Mouse (Mus musculus): ENCODE data around the gene Bcl10.
A peak's percentile ranks its signal among the peaks of the same experiment; 100 is the strongest.
"Not testable (repeated sequence)": the region's sequence is repeated elsewhere in the genome, so short reads cannot be mapped to it uniquely, and the experiment has no call there.

Bcl10 gene

GRCm38 (mm10) chr3:145913263-145913662, 9.3 kb upstream of the Bcl10 start:
- no peak for DNase-seq (ENCODE audit: low spot score in 2 of 2)

- DNase-seq (ENCODE audit: low spot score in 2 of 2), result not testable (repeated sequence)
Measured at GRCm38 (mm10) chr3:145913942-145914341, 8.7 kb upstream of the Bcl10 start.

- DNase-seq (ENCODE audit: low spot score in 2 of 2), result no peak
Measured at GRCm38 (mm10) chr3:145916374-145916773, 6.2 kb upstream of the Bcl10 start.

- DNase-seq (ENCODE audit: low spot score in 2 of 2), result no peak
Measured at GRCm38 (mm10) chr3:145916826-145917225, 5.8 kb upstream of the Bcl10 start.

GRCm38 (mm10) chr3:145922971-145923370, 367 bp downstream of the Bcl10 start:
- no peak for DNase-seq (ENCODE audit: low spot score in 2 of 2)

- peak; percentile 99 for DNase-seq (ENCODE audit: low spot score in 2 of 2)
Measured at GRCm38 (mm10) chr3:145923874-145924577, 1.4 kb downstream of the Bcl10 start.

GRCm38 (mm10) chr3:145924649-145925337, 2.2 kb downstream of the Bcl10 start:
- DNase-seq (ENCODE audit: low spot score in 2 of 2), result peak; percentile 33 to 51

GRCm38 (mm10) chr3:145925506-145925905, 2.9 kb downstream of the Bcl10 start:
- no peak for DNase-seq (ENCODE audit: low spot score in 2 of 2)

GRCm38 (mm10) chr3:145929525-145930400, 7.2 kb downstream of the Bcl10 start:
- DNase-seq (ENCODE audit: low spot score in 2 of 2), result no peak

- no peak for DNase-seq (ENCODE audit: low spot score in 2 of 2)
Measured at GRCm38 (mm10) chr3:145933845-145934244, 11.2 kb downstream of the Bcl10 start.

- DNase-seq (ENCODE audit: low spot score in 2 of 2), result peak; percentile 78 to 80
Measured at GRCm38 (mm10) chr3:145937505-145938404, 15.2 kb downstream of the Bcl10 start, which contains the start of gene 2410004B18Rik. Gene 2410004B18Rik (plus strand): TSS chr3:145938014.

- DNase-seq (ENCODE audit: low spot score in 2 of 2), result no peak
Measured at GRCm38 (mm10) chr3:145938405-145939349, 16.1 kb downstream of the Bcl10 start.

- no peak for DNase-seq (ENCODE audit: low spot score in 2 of 2)
Measured at GRCm38 (mm10) chr3:145939402-145939801, 16.8 kb downstream of the Bcl10 start.

- no peak for DNase-seq (ENCODE audit: low spot score in 2 of 2)
Measured at GRCm38 (mm10) chr3:145939971-145940370, 17.4 kb downstream of the Bcl10 start.

GRCm38 (mm10) chr3:145941971-145942370, 19.4 kb downstream of the Bcl10 start:
- DNase-seq (ENCODE audit: low spot score in 2 of 2), result peak in 1 of 2 experiments; percentile 27

- no peak for DNase-seq (ENCODE audit: low spot score in 2 of 2)
Measured at GRCm38 (mm10) chr3:145944348-145944747, 21.7 kb downstream of the Bcl10 start.

- DNase-seq (ENCODE audit: low spot score in 2 of 2), result no peak
Measured at GRCm38 (mm10) chr3:145945904-145946303, 23.3 kb downstream of the Bcl10 start.

- DNase-seq (ENCODE audit: low spot score in 2 of 2), result no peak
Measured at GRCm38 (mm10) chr3:145946654-145947053, 24.1 kb downstream of the Bcl10 start.

GRCm38 (mm10) chr3:145947539-145948204, 25.1 kb downstream of the Bcl10 start:
- DNase-seq (ENCODE audit: low spot score in 2 of 2), result no peak
